Mouse (Mus musculus) CD8-positive naive resting alpha-beta T cell, adult 2 months (primary cell): ENCODE measurements at regions not wholly inside any gene's neighbourhood (a gene's known extent, or its start where the extent isn't known, plus 50 kb on each side); places are given as distances from the start of the nearest gene placed in this dataset.

Source experiments
- DNase-seq, 2 experiments: peaks; one replicate each; pipeline ENCODE4 v3.0.0; 2022; ENCODE audit warnings: low read depth in 2 of 2, low spot score in 2 of 2

GRCm38 (mm10) chr13:52139140-52139809 lies 292.8 kb downstream of the Gadd45g start:
- no peak for DNase-seq

- no peak for DNase-seq
Observed at GRCm38 (mm10) chr13:52140221-52140620, 293.7 kb downstream of the Gadd45g start.

- peak; percentile 14 to 43 for DNase-seq
Observed at GRCm38 (mm10) chr13:52144066-52144465, 297.6 kb downstream of the Gadd45g start.

- DNase-seq, result no peak
Observed at GRCm38 (mm10) chr13:52145926-52146325, 299.4 kb downstream of the Gadd45g start.

- DNase-seq, result no peak
Observed at GRCm38 (mm10) chr13:52150281-52150680, 303.8 kb downstream of the Gadd45g start.

GRCm38 (mm10) chr13:52151777-52152176 lies 305.3 kb downstream of the Gadd45g start:
- no peak for DNase-seq

GRCm38 (mm10) chr13:52152221-52152620 lies 305.7 kb downstream of the Gadd45g start:
- no peak for DNase-seq

- no peak for DNase-seq
Observed at GRCm38 (mm10) chr13:52153030-52153429, 306.6 kb downstream of the Gadd45g start.

GRCm38 (mm10) chr13:52153576-52153975 lies 307.1 kb downstream of the Gadd45g start:
- no peak for DNase-seq

GRCm38 (mm10) chr13:52154111-52154843 lies 307.8 kb downstream of the Gadd45g start:
- no peak for DNase-seq

- no peak for DNase-seq
Observed at GRCm38 (mm10) chr13:52154844-52155587, 308.5 kb downstream of the Gadd45g start.

GRCm38 (mm10) chr13:52155588-52156086 lies 309.2 kb downstream of the Gadd45g start:
- no peak for DNase-seq

GRCm38 (mm10) chr13:52162676-52163075 lies 316.2 kb downstream of the Gadd45g start:
- no peak for DNase-seq

- no peak for DNase-seq
Observed at GRCm38 (mm10) chr13:52165531-52165930, 319.1 kb downstream of the Gadd45g start.

GRCm38 (mm10) chr13:52167968-52168367 lies 321.5 kb downstream of the Gadd45g start:
- DNase-seq, result no peak

- no peak for DNase-seq
Observed at GRCm38 (mm10) chr13:52172706-52173346, 326.3 kb downstream of the Gadd45g start.

GRCm38 (mm10) chr13:52175665-52176064 lies 329.2 kb downstream of the Gadd45g start:
- DNase-seq, result no peak

- DNase-seq, result no peak
Observed at GRCm38 (mm10) chr13:52179977-52180376, 333.5 kb downstream of the Gadd45g start.

- DNase-seq, result no peak
Observed at GRCm38 (mm10) chr13:52183635-52184034, 337.2 kb downstream of the Gadd45g start.

GRCm38 (mm10) chr13:52185574-52185973 lies 339.1 kb downstream of the Gadd45g start:
- DNase-seq, result no peak
